Mouse (Mus musculus) brain, embryonic 14.5 days (tissue): Measurements from ENCODE around the gene Kif26b.

ENCODE experiments used
- CTCF ChIP-seq: fragments of 200-500 bp; IDR thresholded peaks from 2 replicates; pipeline ENCODE4 v1.5.1; 2012; ENCODE audit warnings: inconsistent platforms, mild to moderate bottlenecking, moderate library complexity, borderline replicate concordance; ENCODE audit not compliant: insufficient read depth, insufficient read length; ENCODE audit errors: extremely low read depth
- POLR2A ChIP-seq: fragments of 200-500 bp; IDR thresholded peaks from 2 replicates; pipeline ENCODE4 v1.6.1; 2012; ENCODE audit warnings: mild to moderate bottlenecking, inconsistent platforms, borderline replicate concordance; ENCODE audit not compliant: poor library complexity, insufficient read depth, insufficient read length, severe bottlenecking; ENCODE audit errors: extremely low read depth

GRCm38 (mm10) chr1:178585366-178586020 is 56.6 kb downstream of the Kif26b start:
- no peak for TF ChIP-seq CTCF
- TF ChIP-seq POLR2A, result no peak
